Mouse (Mus musculus) E14TG2a.4 (cell line): ENCODE measurements around the gene Cit.
A peak's percentile ranks its signal among the peaks of the same experiment; 100 is the strongest.

Experiments
- H3K27me3 ChIP-seq: 2 replicates; pipeline ENCODE4 v1.6.1; 2014; ENCODE audit warnings: low read length, control low read depth; ENCODE audit not compliant: insufficient read depth
- H3K36me3 ChIP-seq: 2 replicates; pipeline ENCODE4 v1.6.1; 2014; ENCODE audit warnings: low read length, control low read depth; ENCODE audit not compliant: insufficient read depth
- H3K4me1 ChIP-seq: replicated peaks from 2 replicates; pipeline ENCODE4 v1.6.1; 2014; ENCODE audit warnings: low read depth, low read length, control low read depth
- H3K4me3 ChIP-seq: replicated peaks from 2 replicates; pipeline ENCODE4 v1.5.1; 2014; ENCODE audit warnings: mild to moderate bottlenecking, low read length
- H3K9me3 ChIP-seq: 2 replicates; pipeline ENCODE4 v1.6.1; 2014; ENCODE audit warnings: low read length, control low read depth
- CTCF ChIP-seq: conservative IDR thresholded peaks from 2 replicates; pipeline ENCODE4 v1.5.1; 2014; ENCODE audit warnings: low read length
- NANOG ChIP-seq: IDR thresholded peaks from 2 replicates; pipeline ENCODE4 v1.6.1; 2014; ENCODE audit warnings: borderline replicate concordance, low read length, mixed read lengths
- POU5F1 ChIP-seq: IDR thresholded peaks from 2 replicates; pipeline ENCODE4 v1.6.1; 2014; ENCODE audit warnings: low read length, borderline replicate concordance

Gene Cit

GRCm38 (mm10) chr5:115975672-115976071 lies 130.6 kb downstream of the Cit start:
- no peak for TF ChIP-seq NANOG
- TF ChIP-seq POU5F1 = no peak
- no peak for TF ChIP-seq CTCF

DNA sequence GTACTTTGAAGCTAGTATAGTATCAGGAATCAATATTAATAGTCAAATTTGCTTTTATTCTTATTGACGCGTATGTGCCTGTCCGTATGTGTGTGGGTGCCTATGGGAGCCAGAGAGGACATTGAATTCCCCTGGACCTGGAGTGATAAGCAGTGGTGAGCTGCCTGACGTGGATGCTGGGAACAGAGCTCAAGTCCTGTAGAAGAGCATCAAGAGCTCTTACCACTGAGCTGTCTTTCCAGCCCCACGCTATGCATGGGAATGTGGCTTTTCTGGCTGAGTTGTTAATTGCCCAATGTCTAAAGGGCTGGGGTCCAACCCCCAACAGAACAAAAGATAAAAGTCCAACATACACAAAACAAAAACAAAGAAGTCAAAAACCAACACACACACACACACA lies 131.4 kb downstream of the Cit start:
- Histone ChIP-seq H3K36me3 (peaks cover 93% of the 10 kb centered on the region), H3K4me1 (peaks cover 30% of the 10 kb centered on the region), H3K4me3 (no peak overlapping the region), H3K9me3 (no peaks in the 10 kb centered on the region), H3K27me3 (no peaks in the 10 kb centered on the region)
- TF ChIP-seq POU5F1 (no peak), CTCF (no peak), NANOG (no peak)

More at GRCm38 (mm10) chr5:115975672-115976071, 130.6 kb downstream of the Cit start:
- no peaks in the 10 kb centered on the region for H3K27me3 ChIP-seq
- H3K4me3 ChIP-seq = no peak overlapping the region
- H3K4me1 ChIP-seq = peaks cover 33% of the 10 kb centered on the region
- peaks cover 96% of the 10 kb centered on the region for H3K36me3 ChIP-seq
- H3K9me3 ChIP-seq = no peaks in the 10 kb centered on the region

DNA sequence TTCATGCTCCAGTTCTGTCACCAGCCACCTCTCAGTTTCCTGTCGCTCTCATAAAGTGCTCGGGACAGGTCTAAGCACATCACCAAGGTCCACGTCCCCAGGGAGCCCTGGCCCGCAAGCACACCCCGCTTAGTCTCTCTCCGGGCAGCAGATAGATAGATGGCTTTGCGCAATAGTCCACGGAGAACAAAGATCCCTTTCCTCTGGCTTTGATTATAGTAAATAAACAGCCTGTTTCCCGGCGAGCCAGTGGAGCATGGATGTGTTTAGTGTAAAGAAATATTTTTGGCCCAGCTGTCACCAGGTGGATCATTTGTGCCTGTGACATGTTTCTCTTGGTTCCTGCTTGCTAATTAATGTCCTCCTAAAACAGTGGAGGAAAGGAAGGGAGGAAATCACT lies 132.2 kb downstream of the Cit start:
- no peaks in the 10 kb centered on the region for H3K27me3 ChIP-seq
- TF ChIP-seq CTCF = no peak
- no peak for TF ChIP-seq NANOG
- no peak overlapping the region for H3K4me3 ChIP-seq
- H3K36me3 ChIP-seq = peaks cover 93% of the 10 kb centered on the region
- peaks cover 39% of the 10 kb centered on the region for H3K4me1 ChIP-seq
- H3K9me3 ChIP-seq = no peaks in the 10 kb centered on the region

GRCm38 (mm10) chr5:115977757-115978156 lies 132.7 kb downstream of the Cit start:
- Histone ChIP-seq H3K4me1 (peaks cover 40% of the 10 kb centered on the region), H3K36me3 (peaks cover 93% of the 10 kb centered on the region), H3K9me3 (no peaks in the 10 kb centered on the region), H3K27me3 (no peaks in the 10 kb centered on the region), H3K4me3 (no peak overlapping the region)
- TF ChIP-seq CTCF = no peak

GRCm38 (mm10) chr5:115978255-115978654 lies 133.2 kb downstream of the Cit start:
- H3K4me1 ChIP-seq = peaks cover 40% of the 10 kb centered on the region
- H3K27me3 ChIP-seq = no peaks in the 10 kb centered on the region
- TF ChIP-seq CTCF (no peak), NANOG (no peak), POU5F1 (no peak)
- peaks cover 93% of the 10 kb centered on the region for H3K36me3 ChIP-seq
- H3K4me3 ChIP-seq = no peak overlapping the region
- H3K9me3 ChIP-seq = no peaks in the 10 kb centered on the region

DNA sequence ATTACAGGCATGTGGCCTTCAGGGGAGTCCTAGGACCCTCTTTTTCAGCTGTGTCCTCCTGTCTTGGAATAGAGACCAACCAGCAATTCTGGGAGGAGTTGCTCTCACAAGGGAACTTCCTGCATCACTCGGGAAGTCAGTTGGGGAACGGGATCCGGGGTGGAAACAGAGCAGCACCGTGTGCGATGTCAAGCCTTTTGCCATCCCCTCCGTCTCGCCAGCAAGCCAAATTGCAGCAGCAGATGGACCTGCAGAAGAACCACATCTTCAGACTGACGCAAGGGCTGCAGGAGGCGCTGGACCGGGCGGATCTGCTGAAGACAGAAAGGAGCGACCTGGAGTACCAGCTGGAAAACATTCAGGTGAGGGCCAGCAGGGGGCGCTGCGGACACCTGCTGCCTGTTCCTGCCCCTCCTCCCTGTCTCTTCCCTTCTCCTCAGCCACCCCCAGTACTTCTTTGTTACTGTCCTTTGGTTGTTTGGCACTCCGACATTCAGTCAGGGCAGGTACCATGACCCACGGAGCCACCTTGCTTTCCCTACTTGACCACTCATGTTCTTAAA lies 134.1 kb downstream of the Cit start:
- Histone ChIP-seq H3K36me3 (peaks cover 93% of the 10 kb centered on the region), H3K4me1 (peaks cover 45% of the 10 kb centered on the region), H3K27me3 (no peaks in the 10 kb centered on the region), H3K4me3 (peak overlapping the region; percentile 58), H3K9me3 (no peaks in the 10 kb centered on the region)
- TF ChIP-seq NANOG = no peak
- TF ChIP-seq CTCF = peak; percentile 76
- no peak for TF ChIP-seq POU5F1

DNA sequence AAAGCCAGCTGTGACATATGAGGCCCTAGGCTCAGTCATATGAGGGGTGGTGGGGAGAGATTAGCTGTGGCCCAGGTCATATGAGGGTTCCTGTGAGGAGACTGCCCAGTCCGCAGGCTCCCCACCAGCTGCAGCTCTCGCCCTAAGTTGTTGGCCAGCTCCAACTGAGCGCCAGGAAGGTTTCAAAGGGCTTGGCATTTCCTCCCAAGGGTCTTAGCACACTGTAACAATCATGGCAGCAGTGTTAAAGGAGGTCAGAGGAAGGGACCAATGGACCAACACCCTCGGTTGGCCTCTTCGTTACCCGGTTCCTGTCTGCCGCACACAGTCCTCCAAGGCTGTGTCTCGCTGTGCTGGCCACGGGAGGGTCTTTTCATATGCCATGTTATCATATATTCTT lies 135.5 kb downstream of the Cit start:
- Histone ChIP-seq H3K4me1 (peaks cover 58% of the 10 kb centered on the region), H3K36me3 (peaks cover 93% of the 10 kb centered on the region), H3K27me3 (no peaks in the 10 kb centered on the region), H3K9me3 (no peaks in the 10 kb centered on the region), H3K4me3 (no peak overlapping the region)
- TF ChIP-seq CTCF = no peak
- no peak for TF ChIP-seq POU5F1
- TF ChIP-seq NANOG = no peak

DNA sequence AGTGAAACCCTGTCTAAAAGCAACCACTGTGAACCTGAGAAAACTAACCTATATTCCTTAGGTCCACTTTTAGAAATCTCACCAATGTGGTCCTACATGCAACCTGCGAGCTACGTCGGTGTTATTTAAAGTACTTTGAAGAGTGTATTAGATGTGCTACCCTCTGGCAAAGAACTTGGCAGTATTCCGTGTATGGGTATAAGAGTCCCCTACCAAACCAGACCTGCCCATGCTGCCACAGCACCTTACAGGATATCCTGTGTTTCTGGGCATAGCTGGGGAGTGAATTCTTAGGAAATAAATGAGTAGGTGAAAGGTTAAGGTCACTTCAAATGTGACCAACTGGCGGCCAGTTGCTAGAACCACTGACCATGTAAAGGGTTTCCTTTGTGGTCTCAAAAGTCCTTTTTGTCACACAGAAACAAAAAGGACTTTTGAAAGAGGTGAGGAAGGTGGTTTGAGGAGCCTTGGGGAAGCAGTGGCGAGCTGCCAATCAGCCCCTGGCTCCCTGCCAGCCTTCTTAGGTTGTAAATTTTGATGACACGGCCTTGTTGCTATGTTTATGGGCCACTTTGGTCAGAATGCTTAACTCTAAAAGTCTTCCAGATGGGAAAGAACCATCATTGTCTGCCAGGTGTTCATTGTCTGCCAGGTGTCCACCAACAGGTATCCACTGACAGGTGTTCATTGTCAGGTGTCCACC lies 137.7 kb downstream of the Cit start:
- peaks cover 79% of the 10 kb centered on the region for H3K4me1 ChIP-seq
- H3K27me3 ChIP-seq = no peaks in the 10 kb centered on the region
- peaks cover 88% of the 10 kb centered on the region for H3K36me3 ChIP-seq
- no peak for TF ChIP-seq POU5F1
- TF ChIP-seq CTCF = no peak
- no peak for TF ChIP-seq NANOG
- no peaks in the 10 kb centered on the region for H3K9me3 ChIP-seq
- H3K4me3 ChIP-seq = no peak overlapping the region

DNA sequence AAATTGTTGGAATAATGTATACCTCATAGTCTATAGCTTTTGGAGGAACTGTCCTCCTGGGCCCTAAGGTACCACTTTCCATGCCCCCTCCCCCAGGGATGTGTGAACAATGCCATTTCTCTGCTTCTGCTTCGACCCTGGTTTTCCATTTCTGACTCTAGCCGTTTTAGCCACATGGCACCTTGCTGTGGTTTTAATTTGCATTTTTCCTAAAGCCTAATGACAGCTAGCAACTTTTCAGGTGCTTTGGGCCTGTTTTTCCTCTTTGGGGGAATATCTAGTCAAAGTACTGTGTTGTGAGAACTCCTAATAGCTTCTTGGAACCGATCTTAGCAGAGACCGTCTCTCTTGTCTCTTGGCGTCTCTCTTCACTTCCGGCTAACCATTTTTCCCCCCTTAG lies 139.3 kb downstream of the Cit start:
- H3K36me3 ChIP-seq = peaks cover 90% of the 10 kb centered on the region
- no peaks in the 10 kb centered on the region for H3K27me3 ChIP-seq
- no peaks in the 10 kb centered on the region for H3K9me3 ChIP-seq
- no peak overlapping the region for H3K4me3 ChIP-seq
- no peak for TF ChIP-seq CTCF
- no peak for TF ChIP-seq POU5F1
- TF ChIP-seq NANOG = no peak
- peaks cover 77% of the 10 kb centered on the region for H3K4me1 ChIP-seq
